Mouse (Mus musculus): ENCODE measurements at regions not wholly inside any gene's neighbourhood (a gene's known extent, or its start where the extent isn't known, plus 50 kb on each side); places are given as distances from the start of the nearest gene placed in this dataset.
"Not testable (repeated sequence)": the region's sequence is repeated elsewhere in the genome, so short reads cannot be mapped to it uniquely, and the experiment has no call there.

DNA sequence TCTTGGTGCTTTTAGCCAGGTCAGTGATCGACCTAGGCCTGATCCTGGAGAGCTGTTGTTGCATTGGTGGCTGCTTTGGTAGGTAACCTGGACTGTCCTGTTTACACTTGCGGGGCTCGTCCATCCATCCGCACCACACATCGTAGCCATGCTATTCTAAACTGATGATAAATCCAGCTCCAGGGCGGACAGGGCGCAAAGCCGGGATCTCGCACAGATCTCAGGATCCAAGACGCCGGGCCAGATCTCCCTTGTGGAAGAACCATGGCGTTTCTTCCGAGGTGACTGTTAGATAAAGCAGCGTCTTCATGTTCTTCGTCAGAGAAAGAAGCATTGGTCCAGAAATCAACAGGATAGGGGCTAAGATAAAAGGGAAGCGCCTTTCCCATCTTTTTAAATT lies 115.6 kb downstream of the Sec16b start:
- not testable (repeated sequence) for H3K4me2 ChIP-seq (replicated peaks; ENCODE audit: low read depth, low read length); H3K36me3 ChIP-seq (ENCODE audit: control insufficient read depth, insufficient read depth, low read length); DNase-seq (ENCODE audit: low spot score); H3K27ac ChIP-seq (ENCODE audit: low read depth, low read length); H3K27me3 ChIP-seq (ENCODE audit: control insufficient read depth, insufficient read depth, low read length); H3K9ac ChIP-seq (ENCODE audit: low read depth, low read length); H3K9me3 ChIP-seq (ENCODE audit: control insufficient read depth, low read length); H3K4me1 ChIP-seq (replicated peaks; ENCODE audit: control insufficient read depth, insufficient read depth, low read length); ATAC-seq (ENCODE audit: low FRiP score); H3K4me3 ChIP-seq (ENCODE audit: low read depth, low read length)
- WGBS: 93% methylated on average over 16 of the region's 16 CpGs

DNA sequence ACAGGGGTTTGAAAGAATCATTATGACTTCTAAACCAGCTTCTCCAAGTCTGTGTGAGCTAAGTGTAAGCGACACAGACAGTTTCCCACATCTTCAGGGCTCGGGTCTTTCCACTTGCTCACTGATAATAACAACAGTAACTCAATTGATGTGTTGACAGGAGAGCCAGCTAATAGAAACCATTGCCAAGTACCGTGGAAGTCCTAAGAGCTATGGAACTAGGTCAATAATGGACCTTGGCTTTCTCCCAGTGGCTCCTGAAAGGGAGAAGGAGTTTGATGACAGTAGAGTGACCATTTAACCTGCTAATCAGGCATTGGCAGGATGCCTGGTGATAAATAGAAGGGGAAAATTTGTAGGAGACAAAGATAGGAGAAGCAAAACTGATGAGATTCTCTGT lies 126.1 kb downstream of the Sec16b start:
- no peak overlapping the region for H3K27ac ChIP-seq (ENCODE audit: low read depth, low read length)
- WGBS: 77% methylated on average over 3 of the region's 3 CpGs

DNA sequence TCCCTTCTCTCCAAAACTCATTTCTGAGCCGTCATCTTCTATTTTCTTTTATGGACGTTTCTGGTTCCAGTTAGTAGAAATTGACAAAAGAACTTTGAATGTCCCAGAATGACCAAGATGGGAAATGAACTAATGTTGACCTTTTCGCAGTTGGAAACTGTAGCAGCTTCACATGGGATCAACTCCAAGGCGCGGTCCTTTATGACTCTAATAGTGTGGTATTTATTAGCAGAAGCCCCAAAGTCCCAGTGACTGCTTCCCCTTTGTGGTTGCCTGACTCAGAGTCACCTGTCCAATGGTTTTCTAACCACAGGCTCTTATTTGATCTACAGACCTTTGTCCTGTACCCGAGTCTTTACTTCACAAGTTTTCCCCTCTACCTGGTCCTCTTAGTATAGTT lies 126.9 kb downstream of the Sec16b start:
- Histone ChIP-seq H3K9ac (ENCODE audit: low read depth, low read length) (no peak overlapping the region), H3K27me3 (ENCODE audit: control insufficient read depth, insufficient read depth, low read length) (no peaks in the 10 kb centered on the region), H3K4me2 (replicated peaks; ENCODE audit: low read depth, low read length) (no peak overlapping the region), H3K27ac (ENCODE audit: low read depth, low read length) (no peak overlapping the region), H3K9me3 (ENCODE audit: control insufficient read depth, low read length) (no peaks in the 10 kb centered on the region), H3K36me3 (ENCODE audit: control insufficient read depth, insufficient read depth, low read length) (no peaks in the 10 kb centered on the region), H3K4me3 (ENCODE audit: low read depth, low read length) (no peak overlapping the region), H3K4me1 (replicated peaks; ENCODE audit: control insufficient read depth, insufficient read depth, low read length) (no peaks in the 10 kb centered on the region)
- ATAC-seq (ENCODE audit: low FRiP score) (no peak), DNase-seq (ENCODE audit: low spot score) (no peak)
- WGBS: 87% methylated on average over 6 of the region's 6 CpGs

More for the DNA sequence above, 126.1 kb downstream of the Sec16b start:
- no peak overlapping the region for H3K4me3 ChIP-seq (ENCODE audit: low read depth, low read length)
- no peaks in the 10 kb centered on the region for H3K36me3 ChIP-seq (ENCODE audit: control insufficient read depth, insufficient read depth, low read length)
- H3K27me3 ChIP-seq (ENCODE audit: control insufficient read depth, insufficient read depth, low read length): no peaks in the 10 kb centered on the region
- H3K4me1 ChIP-seq (replicated peaks; ENCODE audit: control insufficient read depth, insufficient read depth, low read length): no peaks in the 10 kb centered on the region
- no peak overlapping the region for H3K9ac ChIP-seq (ENCODE audit: low read depth, low read length)
- ATAC-seq (ENCODE audit: low FRiP score) (no peak), DNase-seq (ENCODE audit: low spot score) (no peak)
- H3K4me2 ChIP-seq (replicated peaks; ENCODE audit: low read depth, low read length): no peak overlapping the region
- H3K9me3 ChIP-seq (ENCODE audit: control insufficient read depth, low read length): no peaks in the 10 kb centered on the region

DNA sequence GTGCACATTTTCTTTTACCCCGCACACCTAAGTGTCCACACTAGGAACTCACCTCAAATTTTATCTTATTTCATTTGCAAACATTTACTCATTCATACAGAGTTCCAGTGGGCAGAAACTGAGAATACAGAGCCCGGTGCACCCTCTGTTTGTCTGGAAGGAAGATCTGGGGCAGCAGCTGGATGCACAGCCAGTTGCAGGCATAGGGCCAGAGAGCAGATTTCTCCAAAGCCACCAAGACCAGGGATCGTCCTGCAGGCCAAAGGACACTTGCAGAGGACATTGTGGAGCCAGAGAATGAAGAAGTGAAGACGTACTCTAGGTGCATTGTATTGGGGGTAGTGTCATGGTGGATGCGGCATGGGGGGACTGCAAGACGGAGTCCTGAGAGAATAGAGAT lies 129.2 kb downstream of the Sec16b start:
- no peak overlapping the region for H3K4me3 ChIP-seq (ENCODE audit: low read depth, low read length)
- no peaks in the 10 kb centered on the region for H3K36me3 ChIP-seq (ENCODE audit: control insufficient read depth, insufficient read depth, low read length)
- H3K9ac ChIP-seq (ENCODE audit: low read depth, low read length): no peak overlapping the region
- H3K27me3 ChIP-seq (ENCODE audit: control insufficient read depth, insufficient read depth, low read length): no peaks in the 10 kb centered on the region
- H3K4me1 ChIP-seq (replicated peaks; ENCODE audit: control insufficient read depth, insufficient read depth, low read length): no peaks in the 10 kb centered on the region
- DNase-seq (ENCODE audit: low spot score) (no peak), ATAC-seq (ENCODE audit: low FRiP score) (no peak)
- no peak overlapping the region for H3K27ac ChIP-seq (ENCODE audit: low read depth, low read length)
- WGBS: 91% methylated on average over 6 of the region's 6 CpGs
- no peaks in the 10 kb centered on the region for H3K9me3 ChIP-seq (ENCODE audit: control insufficient read depth, low read length)
- no peak overlapping the region for H3K4me2 ChIP-seq (replicated peaks; ENCODE audit: low read depth, low read length)

DNA sequence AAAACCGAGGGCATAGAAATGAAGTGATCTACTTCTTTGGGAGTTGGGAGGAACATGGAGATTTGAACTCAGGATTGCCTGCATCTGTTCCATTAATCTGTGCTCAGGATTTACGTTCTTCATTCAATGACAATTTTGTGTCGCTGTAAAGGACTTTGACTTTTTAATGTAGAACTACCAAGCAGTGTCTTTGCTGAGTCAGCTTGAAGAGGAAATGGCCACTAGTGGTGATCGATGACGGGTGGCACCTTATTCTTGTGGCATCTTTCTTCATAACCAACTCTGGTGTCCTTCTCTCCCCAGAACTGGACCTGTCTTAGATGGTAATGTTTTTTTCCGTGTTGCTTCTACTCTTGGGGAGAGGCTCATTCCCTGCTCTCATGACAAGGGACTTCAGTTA lies 137.0 kb downstream of the Sec16b start:
- ATAC-seq (ENCODE audit: low FRiP score) (no peak), DNase-seq (ENCODE audit: low spot score) (no peak)
- H3K9me3 ChIP-seq (ENCODE audit: control insufficient read depth, low read length): no peaks in the 10 kb centered on the region
- H3K4me3 ChIP-seq (ENCODE audit: low read depth, low read length): no peak overlapping the region
- H3K36me3 ChIP-seq (ENCODE audit: control insufficient read depth, insufficient read depth, low read length): no peaks in the 10 kb centered on the region
- H3K9ac ChIP-seq (ENCODE audit: low read depth, low read length): no peak overlapping the region
- H3K4me2 ChIP-seq (replicated peaks; ENCODE audit: low read depth, low read length): no peak overlapping the region
- no peak overlapping the region for H3K27ac ChIP-seq (ENCODE audit: low read depth, low read length)
- 90% methylated on average over 6 of the region's 6 CpGs for WGBS
- no peaks in the 10 kb centered on the region for H3K27me3 ChIP-seq (ENCODE audit: control insufficient read depth, insufficient read depth, low read length)
- no peaks in the 10 kb centered on the region for H3K4me1 ChIP-seq (replicated peaks; ENCODE audit: control insufficient read depth, insufficient read depth, low read length)

DNA sequence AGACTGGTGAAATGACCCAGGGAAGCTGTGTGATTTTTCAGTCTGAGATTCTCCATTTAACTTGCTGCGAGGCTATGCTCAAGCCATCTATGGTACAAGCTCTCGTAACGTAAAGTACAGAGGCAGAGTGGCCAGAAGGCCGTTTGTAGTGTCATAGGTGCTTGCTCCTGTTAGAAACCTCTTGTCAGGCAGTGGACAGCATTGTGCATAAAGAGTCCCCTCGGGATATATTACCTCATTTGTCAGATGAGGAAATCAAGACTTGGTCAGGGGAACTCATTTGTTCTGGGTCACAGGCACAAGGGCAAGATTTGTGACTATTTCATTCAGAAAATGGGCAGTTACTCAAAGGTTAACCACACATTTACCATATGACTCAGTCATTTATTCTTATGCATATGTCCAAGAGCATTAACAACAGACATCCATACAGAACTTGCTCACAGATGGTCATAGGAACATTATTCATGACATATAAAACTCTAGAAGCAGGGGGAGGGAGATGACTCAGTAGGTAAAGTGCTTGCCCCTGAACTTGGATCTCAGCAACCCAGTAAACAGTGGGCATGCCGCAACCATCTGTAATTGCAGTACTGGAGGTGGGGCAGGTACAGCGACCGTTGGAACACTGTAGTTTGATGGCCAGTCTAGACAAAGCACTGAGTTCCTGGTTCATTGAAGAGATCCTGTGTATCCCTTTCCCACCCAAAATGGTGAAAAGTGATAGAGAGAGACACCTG lies 139.3 kb downstream of the Sec16b start:
- no peak for ATAC-seq (ENCODE audit: low FRiP score)
- no peak overlapping the region for H3K4me2 ChIP-seq (replicated peaks; ENCODE audit: low read depth, low read length)
- no peak overlapping the region for H3K9ac ChIP-seq (ENCODE audit: low read depth, low read length)
- H3K36me3 ChIP-seq (ENCODE audit: control insufficient read depth, insufficient read depth, low read length): no peaks in the 10 kb centered on the region
- no peaks in the 10 kb centered on the region for H3K4me1 ChIP-seq (replicated peaks; ENCODE audit: control insufficient read depth, insufficient read depth, low read length)
- H3K27me3 ChIP-seq (ENCODE audit: control insufficient read depth, insufficient read depth, low read length): no peaks in the 10 kb centered on the region
- no peak for DNase-seq (ENCODE audit: low spot score)
- H3K27ac ChIP-seq (ENCODE audit: low read depth, low read length): no peak overlapping the region
- no peak overlapping the region for H3K4me3 ChIP-seq (ENCODE audit: low read depth, low read length)
- H3K9me3 ChIP-seq (ENCODE audit: control insufficient read depth, low read length): no peaks in the 10 kb centered on the region
- WGBS: 74% methylated on average over 8 of the region's 8 CpGs

DNA sequence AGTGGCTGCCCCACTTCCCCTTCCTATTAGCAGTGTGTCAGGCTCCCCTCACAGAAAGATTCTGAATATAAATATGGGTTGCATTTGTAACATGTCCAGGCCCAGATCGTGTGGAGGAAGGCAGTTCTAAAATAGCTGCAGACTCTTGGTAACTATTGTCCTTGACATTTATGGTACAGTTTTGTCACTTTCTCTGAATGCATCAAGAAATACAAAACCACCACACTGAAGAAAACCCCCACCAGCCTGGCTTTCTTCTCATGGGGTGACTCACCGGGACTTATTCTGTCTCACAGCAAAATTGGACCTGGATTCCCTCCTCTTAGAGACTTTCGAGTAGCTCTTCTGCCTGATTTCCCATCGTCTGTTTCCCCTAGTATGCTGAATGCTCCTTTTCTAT lies 148.9 kb downstream of the Sec16b start:
- Histone ChIP-seq H3K36me3 (ENCODE audit: control insufficient read depth, insufficient read depth, low read length) (no peaks in the 10 kb centered on the region), H3K4me1 (replicated peaks; ENCODE audit: control insufficient read depth, insufficient read depth, low read length) (no peaks in the 10 kb centered on the region), H3K9ac (ENCODE audit: low read depth, low read length) (no peak overlapping the region), H3K27ac (ENCODE audit: low read depth, low read length) (no peak overlapping the region), H3K27me3 (ENCODE audit: control insufficient read depth, insufficient read depth, low read length) (no peaks in the 10 kb centered on the region), H3K4me3 (ENCODE audit: low read depth, low read length) (no peak overlapping the region), H3K4me2 (replicated peaks; ENCODE audit: low read depth, low read length) (no peak overlapping the region), H3K9me3 (ENCODE audit: control insufficient read depth, low read length) (no peaks in the 10 kb centered on the region)
- ATAC-seq (ENCODE audit: low FRiP score) (no peak), DNase-seq (ENCODE audit: low spot score) (no peak)
- 77% methylated on average over 4 of the region's 4 CpGs for WGBS

DNA sequence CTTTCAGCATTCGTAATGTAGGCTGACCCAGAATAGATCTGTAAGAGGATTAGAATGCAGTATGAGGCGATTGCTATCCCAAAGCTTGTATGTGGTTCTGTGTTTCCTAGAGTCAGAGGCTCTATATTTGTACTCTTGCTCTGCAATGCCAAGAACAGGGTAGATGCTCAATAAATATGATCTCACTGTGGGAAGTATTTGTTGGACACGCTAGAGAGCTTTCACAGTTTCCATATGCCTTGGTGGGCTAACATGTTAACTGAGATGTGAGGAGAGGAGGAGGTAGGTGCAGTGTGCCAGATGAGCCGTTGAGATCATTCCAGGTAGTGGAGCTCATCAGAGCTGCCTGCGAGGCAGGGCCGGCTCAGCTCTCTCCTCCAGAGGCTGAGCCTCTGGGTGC lies 163.1 kb downstream of the Sec16b start:
- DNase-seq (ENCODE audit: low spot score) (no peak), ATAC-seq (ENCODE audit: low FRiP score) (no peak)
- no peak overlapping the region for H3K4me3 ChIP-seq (ENCODE audit: low read depth, low read length)
- no peaks in the 10 kb centered on the region for H3K27me3 ChIP-seq (ENCODE audit: control insufficient read depth, insufficient read depth, low read length)
- no peaks in the 10 kb centered on the region for H3K9me3 ChIP-seq (ENCODE audit: control insufficient read depth, low read length)
- no peak overlapping the region for H3K27ac ChIP-seq (ENCODE audit: low read depth, low read length)
- 87% methylated on average over 6 of the region's 6 CpGs for WGBS
- H3K4me2 ChIP-seq (replicated peaks; ENCODE audit: low read depth, low read length): no peak overlapping the region
- no peaks in the 10 kb centered on the region for H3K4me1 ChIP-seq (replicated peaks; ENCODE audit: control insufficient read depth, insufficient read depth, low read length)
- no peaks in the 10 kb centered on the region for H3K36me3 ChIP-seq (ENCODE audit: control insufficient read depth, insufficient read depth, low read length)
- H3K9ac ChIP-seq (ENCODE audit: low read depth, low read length): no peak overlapping the region

DNA sequence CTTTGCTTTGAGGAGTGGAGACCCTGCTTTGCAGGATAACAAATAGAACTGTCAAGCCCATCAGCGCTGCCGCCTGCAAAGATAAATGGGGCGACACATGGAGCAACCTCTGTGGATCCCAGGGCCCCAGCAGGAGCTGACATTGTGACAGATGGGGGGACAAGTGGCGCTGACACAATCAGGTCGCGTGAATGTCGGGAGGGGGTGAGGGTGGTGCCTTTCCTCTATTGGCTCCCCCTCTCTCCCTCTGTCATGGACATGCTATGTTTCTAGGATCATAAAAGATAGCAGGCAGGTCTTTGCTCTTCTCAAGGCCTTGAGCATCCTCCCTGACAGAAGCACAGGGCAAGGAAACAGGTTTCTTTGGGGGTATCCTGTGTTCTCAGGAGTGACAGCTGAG lies 177.8 kb downstream of the Sec16b start:
- Histone ChIP-seq H3K27me3 (ENCODE audit: control insufficient read depth, insufficient read depth, low read length) (no peaks in the 10 kb centered on the region), H3K9me3 (ENCODE audit: control insufficient read depth, low read length) (no peaks in the 10 kb centered on the region), H3K4me3 (ENCODE audit: low read depth, low read length) (no peak overlapping the region), H3K9ac (ENCODE audit: low read depth, low read length) (no peak overlapping the region), H3K4me1 (replicated peaks; ENCODE audit: control insufficient read depth, insufficient read depth, low read length) (no peaks in the 10 kb centered on the region), H3K36me3 (ENCODE audit: control insufficient read depth, insufficient read depth, low read length) (no peaks in the 10 kb centered on the region), H3K27ac (ENCODE audit: low read depth, low read length) (no peak overlapping the region), H3K4me2 (replicated peaks; ENCODE audit: low read depth, low read length) (no peak overlapping the region)
- ATAC-seq (ENCODE audit: low FRiP score) (peak; percentile 73), DNase-seq (ENCODE audit: low spot score) (peak; percentile 47)
- 19% methylated on average over 7 of the region's 7 CpGs for WGBS
